Mouse (Mus musculus) ES-Bruce4 (cell line): ENCODE measurements around the gene Rspry1.

Experiments used
- CTCF ChIP-seq: IDR thresholded peaks from one replicate; pipeline ENCODE4 v1.8.1; 2011; ENCODE audit warnings: low read depth, low read length
- EP300 ChIP-seq: IDR thresholded peaks from 2 replicates; pipeline ENCODE4 v1.6.1; 2011; ENCODE audit warnings: low read depth, low read length; ENCODE audit not compliant: insufficient read depth
- POLR2A ChIP-seq: IDR thresholded peaks from one replicate; pipeline ENCODE4 v1.8.1; 2011; ENCODE audit warnings: low read length; ENCODE audit not compliant: insufficient read depth

- TF ChIP-seq POLR2A: no peak
- no peak for TF ChIP-seq CTCF
- TF ChIP-seq EP300: no peak
Measured at GRCm38 (mm10) chr8:94624885-94625284, 23.1 kb downstream of the Rspry1 start.
